Mouse (Mus musculus) thymus, postnatal 25 days (tissue): ENCODE measurements at regions not wholly inside any gene's neighbourhood (a gene's known extent, or its start where the extent isn't known, plus 50 kb on each side); places are given as distances from the start of the nearest gene placed in this dataset.

ENCODE experiments used
- DNase-seq: peaks from one replicate; pipeline ENCODE4 v3.0.0; 2022

GRCm38 (mm10) chr14:62008707-62009106, 283.7 kb upstream of the Rnaseh2b start:
- DNase-seq: no peak

DNA sequence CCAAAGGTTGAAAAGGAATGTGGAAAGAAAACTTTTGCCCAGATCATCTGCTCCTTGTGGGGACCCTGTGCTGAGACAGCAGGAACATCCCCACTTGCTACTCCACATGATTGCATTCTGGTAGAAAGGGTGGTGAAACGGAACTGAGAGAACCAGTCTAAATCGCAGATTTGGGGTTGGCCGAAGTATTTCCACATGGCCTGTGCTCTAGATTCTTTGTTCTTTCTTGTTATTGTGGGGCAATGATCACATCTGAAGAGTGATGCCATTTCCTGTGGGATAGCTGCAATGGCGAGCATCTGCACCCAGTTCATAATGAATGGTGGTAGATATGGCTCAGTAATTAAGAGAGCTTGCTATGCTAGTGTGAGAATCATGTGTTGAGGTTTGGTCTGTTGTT, 273.6 kb upstream of the Rnaseh2b start:
- DNase-seq: no peak

DNA sequence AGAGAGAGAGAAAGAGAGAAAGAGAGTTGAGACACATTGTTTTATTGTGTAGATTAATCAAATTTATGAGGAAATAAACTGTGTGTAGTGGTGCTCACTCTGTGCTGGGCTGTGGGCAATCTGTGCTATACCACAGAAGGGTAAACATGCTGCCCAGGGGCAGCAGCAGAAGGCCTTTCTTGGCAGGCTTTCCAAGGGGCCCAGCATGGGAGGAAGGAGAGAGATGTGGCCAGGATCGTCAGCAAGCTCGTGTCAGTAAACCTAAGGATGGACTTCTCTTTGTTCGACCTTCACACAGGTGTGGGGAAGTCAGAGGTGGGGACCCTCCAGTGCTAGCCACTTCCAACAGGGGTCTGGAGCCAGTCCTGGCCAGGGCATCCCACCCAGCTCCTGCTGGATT, 271.4 kb upstream of the Rnaseh2b start:
- DNase-seq: no peak

- no peak for DNase-seq
Measured at GRCm38 (mm10) chr14:62022193-62022592, 270.2 kb upstream of the Rnaseh2b start.

DNA sequence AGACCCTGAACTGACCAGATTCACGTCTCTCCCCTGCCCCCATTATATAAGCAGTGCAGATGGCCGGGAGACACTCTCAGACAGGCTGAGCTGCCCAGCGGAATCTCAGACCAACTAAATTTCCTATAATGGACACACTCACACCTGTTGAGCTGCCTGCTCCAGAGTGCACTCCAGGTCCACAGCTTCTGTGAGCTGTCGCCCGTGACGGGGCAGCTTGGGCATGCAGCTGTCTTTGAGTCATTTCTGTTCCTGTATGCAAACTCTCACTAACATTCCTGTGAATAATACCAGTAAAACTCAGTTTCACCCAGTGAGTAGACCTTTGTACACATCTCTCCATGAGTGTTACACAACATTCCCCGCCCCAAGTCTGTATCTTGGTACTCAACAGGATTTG, 269.4 kb upstream of the Rnaseh2b start:
- no peak for DNase-seq

DNA sequence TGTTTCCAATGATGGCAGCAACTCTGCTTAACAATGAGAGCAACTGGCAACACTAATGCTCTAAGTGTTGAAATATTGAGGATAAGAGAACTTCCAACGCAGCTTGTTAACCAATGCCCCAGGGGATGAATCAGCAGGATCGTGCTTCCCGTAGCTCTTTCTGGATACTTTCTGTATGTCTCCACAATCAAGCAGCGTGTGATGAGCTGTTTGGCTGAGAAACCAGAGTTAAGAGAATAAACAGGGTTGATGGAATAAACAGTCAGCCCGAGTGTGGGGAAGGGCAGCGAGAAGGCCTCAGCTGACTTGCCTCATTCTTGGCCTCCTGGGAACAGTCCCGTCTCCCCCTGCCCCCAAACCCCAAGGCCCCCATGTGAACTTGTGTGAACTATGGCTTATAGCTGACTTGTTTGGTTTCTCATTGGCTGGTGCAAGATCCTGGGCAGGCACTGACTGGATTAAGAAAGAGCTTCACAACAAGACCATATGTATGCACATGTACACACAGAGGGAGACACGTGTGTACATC, 264.6 kb upstream of the Rnaseh2b start:
- DNase-seq: no peak

DNA sequence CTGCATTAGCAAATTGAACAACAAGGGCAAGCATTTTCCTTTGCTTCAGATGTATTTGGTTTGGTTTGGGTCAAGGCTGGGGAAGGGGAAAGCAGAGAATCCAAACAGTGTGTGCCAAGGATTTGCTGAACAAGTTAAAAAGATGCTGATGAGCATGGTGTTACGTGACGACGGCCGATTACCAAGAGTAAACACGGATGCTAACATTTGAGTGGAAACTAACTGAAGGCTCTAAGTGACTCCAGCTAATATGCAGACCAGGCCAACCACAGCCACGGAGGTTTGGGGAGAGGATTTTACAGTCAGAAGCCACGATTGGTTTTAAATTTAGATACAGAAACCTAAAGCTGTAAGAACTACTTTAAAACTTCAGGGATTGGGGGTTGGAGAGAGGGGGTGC, 262.3 kb upstream of the Rnaseh2b start:
- no peak for DNase-seq

DNA sequence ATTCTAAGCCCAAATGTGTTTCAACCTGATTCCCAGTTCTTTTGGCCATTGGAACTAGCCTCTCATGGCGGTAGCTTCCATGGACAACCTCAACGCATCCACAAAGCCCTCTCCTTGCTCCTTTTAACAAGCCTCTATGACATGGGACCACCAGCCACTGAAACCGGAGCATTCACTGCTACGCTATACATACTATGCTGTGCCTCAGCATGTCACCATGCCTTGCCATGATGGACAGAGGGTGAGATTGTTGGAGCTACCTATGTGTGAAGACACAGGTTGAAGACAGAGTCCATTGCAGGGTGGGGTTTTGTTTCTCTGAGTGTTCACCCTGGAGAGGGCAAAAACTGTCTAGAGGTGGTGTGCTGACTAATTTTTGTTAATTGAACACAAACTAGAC, 258.7 kb upstream of the Rnaseh2b start:
- no peak for DNase-seq

GRCm38 (mm10) chr14:62034664-62035063, 257.7 kb upstream of the Rnaseh2b start:
- DNase-seq: no peak

DNA sequence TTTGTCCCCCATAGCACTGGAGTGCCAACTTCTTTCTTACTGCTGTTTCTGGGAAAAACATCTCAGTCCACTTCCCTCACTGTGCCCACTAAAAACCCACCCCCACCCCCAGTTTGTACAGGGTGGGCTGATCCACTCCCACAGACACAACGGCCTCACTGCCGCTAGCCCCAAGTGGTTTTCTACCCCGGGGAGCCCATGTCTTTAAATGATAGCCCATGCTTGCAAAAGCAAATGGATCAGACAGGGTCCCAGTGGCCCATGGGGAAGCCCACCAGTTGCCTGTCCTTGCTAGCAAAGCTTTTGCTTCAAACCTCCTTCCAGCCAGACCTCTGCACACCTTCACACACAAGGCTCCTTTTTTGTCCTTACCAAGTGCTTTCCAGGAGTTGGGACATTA, 257.0 kb upstream of the Rnaseh2b start:
- DNase-seq: no peak

- DNase-seq: no peak
Measured at GRCm38 (mm10) chr14:62037514-62037913, 254.9 kb upstream of the Rnaseh2b start.

DNA sequence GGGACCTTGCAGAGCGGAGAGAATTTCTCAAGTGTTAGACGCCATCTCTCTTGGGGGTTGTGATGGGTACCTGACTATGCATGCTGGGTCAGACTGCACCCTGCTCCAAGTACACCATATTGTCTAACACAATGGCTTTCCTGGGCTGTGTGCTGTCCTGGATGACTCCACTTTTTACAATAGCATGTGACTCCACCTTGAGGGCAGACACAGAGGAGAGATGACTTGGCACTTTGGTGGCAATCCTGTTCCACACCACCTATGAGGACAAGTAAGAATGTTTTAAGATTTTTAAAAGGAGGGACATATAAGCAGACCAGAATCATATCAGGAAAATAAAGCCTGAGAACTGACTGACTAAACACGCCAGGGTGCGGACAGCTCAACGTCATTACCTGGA, 254.5 kb upstream of the Rnaseh2b start:
- no peak for DNase-seq

DNA sequence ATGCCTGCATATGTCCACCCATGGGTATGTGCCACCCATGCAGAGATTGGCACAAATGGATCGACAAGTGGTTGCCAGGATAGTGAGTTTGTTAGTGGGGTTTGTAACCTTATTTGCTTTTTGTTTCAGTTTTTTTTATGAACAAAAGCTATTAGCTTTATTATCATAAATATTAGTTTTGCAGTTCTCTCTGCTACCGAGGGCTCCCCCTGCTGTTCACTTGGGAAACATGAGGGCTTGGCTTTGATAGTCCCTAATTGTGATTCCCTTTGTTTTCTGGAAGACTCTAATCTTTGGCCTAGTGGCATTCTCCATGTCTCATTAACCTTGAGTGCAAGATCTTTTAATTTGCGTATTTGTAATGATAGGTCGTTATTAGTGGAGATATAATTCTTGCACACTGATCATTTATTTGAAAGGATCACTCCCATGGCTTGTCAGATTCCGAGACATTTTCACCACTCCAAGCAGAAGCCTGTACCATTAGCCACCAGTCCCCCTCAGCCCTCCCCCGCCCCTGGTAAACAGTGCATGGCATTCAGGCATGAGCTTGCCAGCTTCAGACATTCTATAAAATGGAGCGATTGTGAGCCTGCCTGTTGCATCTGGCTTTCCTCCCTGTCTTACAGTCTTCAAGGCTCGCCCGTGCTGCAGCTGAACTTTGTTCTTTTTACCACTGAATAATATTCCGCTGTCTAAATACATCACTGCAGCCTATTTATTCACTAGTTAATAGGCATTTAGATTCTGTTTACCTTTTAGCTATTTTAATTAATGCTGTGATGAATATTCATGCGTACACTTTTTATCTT, 249.9 kb upstream of the Rnaseh2b start:
- peak; percentile 37 for DNase-seq

DNA sequence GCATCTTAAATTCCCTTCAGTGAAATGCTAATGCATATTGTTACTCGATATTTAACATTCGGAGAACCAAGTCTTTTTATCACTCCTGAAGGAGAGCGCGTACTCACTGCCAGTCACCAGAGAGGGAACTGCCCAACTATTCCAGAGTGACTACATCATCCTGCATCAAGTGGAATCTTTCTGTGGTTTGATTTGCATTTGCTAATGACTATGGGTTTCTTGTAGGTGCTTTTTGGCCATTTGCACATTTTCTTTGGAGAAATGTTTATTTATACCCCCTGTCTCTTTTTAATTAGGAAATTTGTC, 249.3 kb upstream of the Rnaseh2b start:
- DNase-seq: no peak

DNA sequence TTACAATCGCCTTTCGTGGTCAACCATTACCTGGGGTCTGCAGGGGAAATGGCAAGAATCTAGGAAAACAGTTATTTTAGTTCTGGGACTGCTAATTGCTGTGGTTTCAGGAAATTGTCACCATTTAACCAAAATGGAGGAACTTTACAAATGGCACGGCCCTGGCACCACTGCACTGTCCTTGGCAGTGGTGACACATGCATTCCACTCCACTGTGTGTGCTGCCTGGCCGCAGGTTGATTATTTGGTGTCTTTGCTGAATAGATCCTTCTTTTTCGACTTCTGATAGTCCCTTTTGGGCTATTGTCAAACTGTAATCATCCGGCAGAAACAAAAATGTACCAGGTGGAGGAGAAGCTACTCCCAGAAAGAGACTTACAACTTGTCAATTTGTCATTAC, 241.4 kb upstream of the Rnaseh2b start:
- DNase-seq: no peak

GRCm38 (mm10) chr14:62051923-62052322, 240.5 kb upstream of the Rnaseh2b start:
- DNase-seq: no peak

GRCm38 (mm10) chr14:62053004-62053403, 239.4 kb upstream of the Rnaseh2b start:
- DNase-seq: no peak

DNA sequence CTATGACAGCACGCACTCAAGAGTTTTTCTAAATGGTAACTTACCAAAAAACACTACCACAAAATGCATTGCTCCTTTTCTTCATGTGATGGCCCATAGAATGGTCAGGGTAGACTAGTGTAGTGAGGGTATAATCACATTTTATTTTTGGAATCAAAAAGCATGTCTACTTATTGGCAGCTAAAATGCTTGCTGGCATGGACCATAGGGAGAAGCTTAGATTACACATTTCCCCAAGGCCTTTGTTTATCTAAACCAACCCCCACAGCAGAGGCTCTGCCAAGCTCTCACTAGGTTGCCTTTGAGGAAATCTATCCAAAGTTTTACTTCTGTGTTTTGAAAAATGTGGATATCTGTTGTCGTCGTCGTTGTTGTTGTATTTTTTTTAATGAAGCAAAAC, 235.3 kb upstream of the Rnaseh2b start:
- no peak for DNase-seq

DNA sequence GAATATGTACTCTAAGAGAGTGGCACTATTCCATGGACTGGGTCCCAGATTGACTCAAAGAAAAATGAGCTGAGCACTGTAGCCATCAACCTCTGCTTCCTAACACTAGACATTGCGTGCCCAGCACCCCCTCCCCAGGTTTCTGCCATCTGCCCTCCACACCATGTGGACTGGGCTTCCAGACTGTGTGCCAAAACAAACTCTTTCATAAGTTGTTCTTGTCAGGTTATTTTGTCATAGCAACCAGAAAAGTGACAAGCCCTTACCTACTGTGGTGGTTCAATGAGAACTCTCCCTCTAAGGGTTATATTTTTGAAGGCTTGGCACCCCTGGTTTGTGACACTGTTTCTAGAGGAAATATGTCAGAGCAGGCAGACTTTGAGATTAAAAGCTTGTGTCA, 234.3 kb upstream of the Rnaseh2b start:
- DNase-seq: no peak

- no peak for DNase-seq
Measured at GRCm38 (mm10) chr14:62071140-62071539, 221.2 kb upstream of the Rnaseh2b start.

GRCm38 (mm10) chr14:62084047-62084446, 208.3 kb upstream of the Rnaseh2b start:
- DNase-seq: no peak

DNA sequence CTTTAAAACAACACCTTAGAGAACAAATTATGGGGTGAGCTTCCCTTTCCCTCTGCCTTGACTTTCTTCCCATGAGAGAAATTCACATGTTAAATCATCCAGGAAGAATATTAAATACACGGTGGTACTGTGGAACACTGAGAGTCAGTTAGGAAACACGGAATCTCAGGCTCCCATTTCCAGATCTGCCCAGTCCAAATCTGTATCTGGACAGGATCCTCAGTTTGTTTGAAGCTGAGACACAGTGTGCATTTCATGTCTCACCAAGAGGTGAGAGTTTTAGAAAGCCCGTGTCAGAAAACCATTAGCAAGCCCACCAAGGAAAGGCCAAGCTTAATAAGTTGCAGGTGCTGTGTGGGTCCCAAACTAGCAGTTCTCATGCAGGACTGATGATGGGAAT, 204.2 kb upstream of the Rnaseh2b start:
- DNase-seq: no peak

DNA sequence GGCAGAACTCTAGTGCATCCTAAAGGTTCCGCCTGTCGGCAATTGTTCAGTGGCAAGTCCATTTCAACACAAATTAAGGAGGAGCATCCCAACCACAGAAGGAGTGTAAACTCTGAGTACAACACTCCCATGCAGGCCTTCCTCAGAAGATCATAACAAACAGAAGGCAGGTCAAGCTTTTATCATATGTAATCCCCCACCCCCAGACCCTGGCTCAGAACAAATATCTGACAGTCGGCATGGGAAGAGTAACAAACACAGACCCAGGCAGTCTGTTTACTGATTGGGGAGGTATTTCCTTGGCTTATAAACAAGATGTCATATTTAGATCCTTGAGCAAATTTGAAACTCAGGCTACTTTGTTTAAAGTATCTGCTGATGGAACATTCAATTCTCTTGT, 174.9 kb upstream of the Rnaseh2b start:
- DNase-seq: no peak

GRCm38 (mm10) chr14:62118542-62118953, 173.8 kb upstream of the Rnaseh2b start:
- no peak for DNase-seq

- DNase-seq: no peak
Measured at GRCm38 (mm10) chr14:62128918-62129317, 163.5 kb upstream of the Rnaseh2b start.
